Mouse (Mus musculus) C2C12 (cell line): ENCODE measurements around the gene Olfr704.

Experiments used
- CEBPB ChIP-seq: IDR thresholded peaks from one replicate; pipeline ENCODE4 v1.6.1; 2011; ENCODE audit warnings: low read depth, mild to moderate bottlenecking, control low read depth, moderate library complexity
- CTCF ChIP-seq: IDR thresholded peaks from one replicate; pipeline ENCODE4 v1.5.1; 2011; ENCODE audit not compliant: control insufficient read depth, insufficient read depth, insufficient read length
- FOSL1 ChIP-seq: IDR thresholded peaks from one replicate; pipeline ENCODE4 v1.8.0; 2011; ENCODE audit warnings: mild to moderate bottlenecking, low read length; ENCODE audit not compliant: poor library complexity, insufficient read depth, severe bottlenecking
- MYOD1 ChIP-seq: IDR thresholded peaks from one replicate; pipeline ENCODE4 v1.6.1; 2011; ENCODE audit warnings: low read depth; ENCODE audit not compliant: control insufficient read depth, insufficient read length
- MYOG ChIP-seq: IDR thresholded peaks from one replicate; pipeline ENCODE4 v1.6.1; 2011; ENCODE audit not compliant: control insufficient read depth, insufficient read length; ENCODE audit errors: extremely low read depth
- USF1 ChIP-seq: IDR thresholded peaks from one replicate; pipeline ENCODE4 v1.6.1; 2011; ENCODE audit warnings: low read depth, mild to moderate bottlenecking, control low read depth, moderate library complexity

- no peak for TF ChIP-seq CTCF
- no peak for TF ChIP-seq MYOG
- TF ChIP-seq FOSL1: no peak
- TF ChIP-seq USF1: no peak
- TF ChIP-seq CEBPB: no peak
- TF ChIP-seq MYOD1: no peak
Measured at GRCm38 (mm10) chr7:106876791-106877190, 13.8 kb downstream of the Olfr704 start, which contains the start of gene Olfr705.
